ENCODE assay signal across 8 mouse cellular contexts in the genomic region with DNA sequence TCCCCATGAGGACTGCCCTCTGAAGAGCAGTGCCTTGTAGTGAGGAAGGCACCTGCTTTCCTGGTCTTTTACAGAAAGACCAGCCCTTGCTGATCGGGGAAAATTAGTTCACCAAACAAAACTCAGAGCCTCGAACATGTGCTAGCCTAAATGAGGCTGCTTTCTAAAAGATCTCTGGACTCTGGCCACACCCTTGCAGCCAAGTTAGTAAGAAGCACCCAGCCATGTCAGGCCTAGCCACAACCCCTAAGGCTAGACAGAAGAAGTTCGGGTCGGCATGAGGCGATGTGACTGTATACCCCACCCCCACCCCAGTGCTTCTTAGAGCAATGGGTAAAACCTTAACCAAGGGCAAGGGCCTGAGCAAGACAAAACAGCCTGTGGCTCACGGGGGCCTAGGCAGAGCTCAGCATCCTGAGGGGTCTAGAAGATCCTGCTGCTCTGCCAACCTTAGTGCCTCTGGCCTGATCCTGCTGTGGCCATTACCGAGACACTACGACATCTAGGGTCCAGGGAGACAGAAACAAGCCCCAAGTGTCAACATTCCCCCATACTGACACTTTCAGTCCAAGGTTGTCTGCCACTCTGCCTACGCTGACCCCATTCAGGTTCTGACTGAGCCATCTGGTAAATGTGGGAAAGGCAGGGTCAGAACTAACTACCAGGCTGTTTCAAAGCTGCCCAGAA. TPM values are rescaled to one million over a fixed set of nuclear protein-coding genes. Genes with fewer than 3 reads are reported as not detected.
DNase-seq lines count a peak whose midpoint lies in the region; ATAC-seq and TF ChIP-seq lines count a peak whose summit lies in the region.

No protein-coding gene starts in this region.

- peak overlapping the region; percentile 96 for H3K4me3 ChIP-seq in spleen, adult 2 months (ENCODE audit: extremely low read depth, insufficient read depth, insufficient read length)
- H3K4me3 ChIP-seq in heart, embryonic 16.5 days (ENCODE audit: low read length) = peak overlapping the region; percentile 85
- peak overlapping the region; percentile 97 for H3K4me3 ChIP-seq in limb, embryonic 11.5 days (ENCODE audit: low read depth, low read length)
- peak overlapping the region; percentile 90 for H3K4me3 ChIP-seq in olfactory bulb, adult 2 months (ENCODE audit: insufficient read depth, low read depth, low read length)

- H3K4me2 ChIP-seq in heart, embryonic 16.5 days (ENCODE audit: low read depth, low read length) = peak overlapping the region; percentile 88
- H3K4me2 ChIP-seq in limb, embryonic 11.5 days (ENCODE audit: low read depth, severe bottlenecking) = peak overlapping the region; percentile 95

- DNase-seq in spleen, adult 2 months (ENCODE audit: low read depth in 1 of 2, low spot score in 2 of 2) = peak in 1 of 2 experiments; percentile 63
- DNase-seq in spleen, adult 12 weeks (ENCODE audit: low spot score) = no peak
- no peak for DNase-seq in limb, embryonic 11.5 days (ENCODE audit: low spot score)
- DNase-seq in embryo, embryonic 10 days (ENCODE audit: low spot score) = no peak
- DNase-seq in adrenal gland, postnatal 10 days = no peak
- no peak for DNase-seq in layer of hippocampus, adult 9-10 months (ENCODE audit: low spot score)

- peaks cover 51% of the 10 kb centered on the region; the same call in 1 of the 2 replicates for H3K4me1 ChIP-seq in spleen, adult 2 months (ENCODE audit: control insufficient read depth, insufficient read depth, insufficient read length)
- H3K4me1 ChIP-seq in heart, embryonic 16.5 days (ENCODE audit: control insufficient read depth, insufficient read depth, low read length) = peaks cover 54% of the 10 kb centered on the region
- H3K4me1 ChIP-seq in limb, embryonic 11.5 days (ENCODE audit: control insufficient read depth, insufficient read depth, low read length) = peaks cover 50% of the 10 kb centered on the region
- H3K4me1 ChIP-seq in olfactory bulb, adult 2 months (ENCODE audit: control insufficient read depth, insufficient read depth, low read length) = peaks cover 56% of the 10 kb centered on the region

- H3K9me3 ChIP-seq in heart, embryonic 16.5 days (replicated peaks; ENCODE audit: control insufficient read depth, low read length) = no peaks in the 10 kb centered on the region
- no peaks in the 10 kb centered on the region for H3K9me3 ChIP-seq in limb, embryonic 11.5 days (ENCODE audit: control insufficient read depth, low read length)

- no peaks in the 10 kb centered on the region for H3K27me3 ChIP-seq in spleen, adult 2 months (ENCODE audit: control insufficient read depth, insufficient read depth, low read length)
- no peaks in the 10 kb centered on the region for H3K27me3 ChIP-seq in heart, embryonic 16.5 days (ENCODE audit: control insufficient read depth, insufficient read depth, low read length)
- H3K27me3 ChIP-seq in limb, embryonic 11.5 days (ENCODE audit: control insufficient read depth, insufficient read depth, low read length) = no peaks in the 10 kb centered on the region

- no peak for ATAC-seq in heart, embryonic 16.5 days (replicated peaks; ENCODE audit: extremely low read depth, insufficient read depth, low FRiP score)
- ATAC-seq in limb, embryonic 11.5 days (ENCODE audit: insufficient number of reproducible peaks, low FRiP score, low TSS enrichment, low read depth) = no peak

- 5% methylated on average over 9 of the region's 9 CpGs for WGBS in spleen, adult 2 months
- 63% methylated on average over 9 of the region's 9 CpGs for WGBS in heart, embryonic 16.5 days
- 79% methylated on average over 9 of the region's 9 CpGs for WGBS in limb, embryonic 11.5 days
- WGBS in olfactory bulb, adult 2 months = 18% methylated on average over 9 of the region's 9 CpGs

- peaks cover 5% of the 10 kb centered on the region; the same call in 1 of the 2 replicates for H3K36me3 ChIP-seq in spleen, adult 2 months (ENCODE audit: control insufficient read depth, insufficient read depth, low read length)
- no peaks in the 10 kb centered on the region; the same call in 1 of the 2 replicates for H3K36me3 ChIP-seq in heart, embryonic 16.5 days (ENCODE audit: control insufficient read depth, insufficient read depth)
- no peaks in the 10 kb centered on the region for H3K36me3 ChIP-seq in limb, embryonic 11.5 days (ENCODE audit: control insufficient read depth, insufficient read depth, low read length)

- no peak for TF ChIP-seq POLR2A in spleen, adult 2 months (IDR thresholded peaks at IDR 0.05; ENCODE audit: low read depth, low read length)
- TF ChIP-seq POLR2A in olfactory bulb, adult 2 months (IDR thresholded peaks at IDR 0.05; ENCODE audit: insufficient read depth, low read depth, low read length) = no peak

- peak overlapping the region; percentile 100 for H3K27ac ChIP-seq in spleen, adult 2 months (ENCODE audit: insufficient read depth, low read length)
- peak overlapping the region; percentile 26; the same call in 1 of the 2 replicates for H3K27ac ChIP-seq in heart, embryonic 16.5 days (ENCODE audit: low read length)
- H3K27ac ChIP-seq in limb, embryonic 11.5 days (replicated peaks; ENCODE audit: low read depth, low read length) = no peak overlapping the region
- H3K27ac ChIP-seq in olfactory bulb, adult 2 months (ENCODE audit: insufficient read depth, low read depth, low read length) = peak overlapping the region; percentile 68

- TF ChIP-seq CTCF in spleen, adult 2 months (IDR thresholded peaks at IDR 0.05; ENCODE audit: extremely low read depth, insufficient read depth, insufficient read length, insufficient replicate concordance) = no peak
- no peak for TF ChIP-seq CTCF in olfactory bulb, adult 2 months (IDR thresholded peaks at IDR 0.05; ENCODE audit: insufficient read depth, low read depth, low read length)

- H3K9ac ChIP-seq in heart, embryonic 16.5 days (ENCODE audit: low read length) = peak overlapping the region; percentile 98
- H3K9ac ChIP-seq in limb, embryonic 11.5 days (ENCODE audit: low read length) = peak overlapping the region; percentile 97; the same call in 1 of the 2 replicates

RNA-seq across cellular contexts. Expression of a gene that starts 10.1 kb away (rescaled TPM):
- polyA plus RNA-seq in spleen, adult 2 months (2012; rRNA removed) = 233 and 265 TPM in 2 replicates
- 20.4 and 29.9 TPM in 2 replicates for polyA plus RNA-seq in heart, embryonic 16.5 days (2015; fragmentation: Nextera tagmentation; extraction: Ambion mirVana)
- polyA plus RNA-seq in limb, embryonic 11.5 days (2014; fragmentation: Nextera tagmentation; extraction: Ambion mirVana) = 33.7 and 34.6 TPM in 2 replicates
- polyA plus RNA-seq in olfactory bulb, adult 2 months (2012; ENCODE audit: insufficient read depth, insufficient read length, low replicate concordance, missing spikeins) = not detected in 2 replicates
- 10 to 100 TPM; 61.5 to 63.7 TPM for total RNA-seq in adrenal gland, postnatal 10 days (2021)

RNA-seq across cellular contexts. Expression of a gene that starts 22.7 kb away (rescaled TPM):
- 0.09 and 0.16 TPM in 2 replicates for polyA plus RNA-seq in spleen, adult 2 months (2012; rRNA removed)
- polyA plus RNA-seq in heart, embryonic 16.5 days (2015; fragmentation: Nextera tagmentation; extraction: Ambion mirVana) = 0.11 TPM in 1 of 2 replicates, not detected in the other
- polyA plus RNA-seq in limb, embryonic 11.5 days (2014; fragmentation: Nextera tagmentation; extraction: Ambion mirVana) = not detected in 2 replicates
- polyA plus RNA-seq in olfactory bulb, adult 2 months (2012; ENCODE audit: insufficient read depth, insufficient read length, low replicate concordance, missing spikeins) = not detected in 2 replicates
- not detected for total RNA-seq in adrenal gland, postnatal 10 days (2021)

RNA-seq across cellular contexts. Expression of a gene that starts 37.2 kb away (rescaled TPM):
- polyA plus RNA-seq in spleen, adult 2 months (2012; rRNA removed) = not detected in 2 replicates
- not detected in 2 replicates for polyA plus RNA-seq in heart, embryonic 16.5 days (2015; fragmentation: Nextera tagmentation; extraction: Ambion mirVana)
- not detected in 2 replicates for polyA plus RNA-seq in limb, embryonic 11.5 days (2014; fragmentation: Nextera tagmentation; extraction: Ambion mirVana)
- polyA plus RNA-seq in olfactory bulb, adult 2 months (2012; ENCODE audit: insufficient read depth, insufficient read length, low replicate concordance, missing spikeins) = not detected in 2 replicates
- not detected for total RNA-seq in adrenal gland, postnatal 10 days (2021)

RNA-seq across cellular contexts. Expression of a gene that starts 40.2 kb away (rescaled TPM):
- polyA plus RNA-seq in spleen, adult 2 months (2012; rRNA removed) = not detected in 2 replicates
- polyA plus RNA-seq in heart, embryonic 16.5 days (2015; fragmentation: Nextera tagmentation; extraction: Ambion mirVana) = 0.07 TPM in 1 of 2 replicates, not detected in the other
- not detected in 2 replicates for polyA plus RNA-seq in limb, embryonic 11.5 days (2014; fragmentation: Nextera tagmentation; extraction: Ambion mirVana)
- not detected in 2 replicates for polyA plus RNA-seq in olfactory bulb, adult 2 months (2012; ENCODE audit: insufficient read depth, insufficient read length, low replicate concordance, missing spikeins)
- 10 to 100 TPM; 14.5 to 36.5 TPM for total RNA-seq in adrenal gland, postnatal 10 days (2021)

RNA-seq across cellular contexts. Expression of a gene that starts 44.4 kb away (rescaled TPM):
- 0.13 and 0.15 TPM in 2 replicates for polyA plus RNA-seq in spleen, adult 2 months (2012; rRNA removed)
- not detected in 2 replicates for polyA plus RNA-seq in heart, embryonic 16.5 days (2015; fragmentation: Nextera tagmentation; extraction: Ambion mirVana)
- not detected in 2 replicates for polyA plus RNA-seq in limb, embryonic 11.5 days (2014; fragmentation: Nextera tagmentation; extraction: Ambion mirVana)
- polyA plus RNA-seq in olfactory bulb, adult 2 months (2012; ENCODE audit: insufficient read depth, insufficient read length, low replicate concordance, missing spikeins) = not detected in 2 replicates
- under 1 TPM; 0.15 to 0.45 TPM for total RNA-seq in adrenal gland, postnatal 10 days (2021)
